Mouse (Mus musculus) spleen, adult 2 months (tissue): ENCODE results near the gene Eral1.
"Not testable (repeated sequence)": the region's sequence is repeated elsewhere in the genome, so short reads cannot be mapped to it uniquely, and the experiment has no call there.

ENCODE experiments used
- CTCF ChIP-seq: fragments of 200-500 bp; IDR thresholded peaks from 2 replicates; pipeline ENCODE4 v1.5.1; 2011; ENCODE audit warnings: mild to moderate bottlenecking, inconsistent platforms; ENCODE audit not compliant: insufficient read depth, insufficient read length, insufficient replicate concordance; ENCODE audit errors: extremely low read depth
- POLR2A ChIP-seq: fragments of 200-500 bp; IDR thresholded peaks from 2 replicates; pipeline ENCODE4 v1.6.1; 2011; ENCODE audit warnings: low read depth, low read length, inconsistent platforms

DNA sequence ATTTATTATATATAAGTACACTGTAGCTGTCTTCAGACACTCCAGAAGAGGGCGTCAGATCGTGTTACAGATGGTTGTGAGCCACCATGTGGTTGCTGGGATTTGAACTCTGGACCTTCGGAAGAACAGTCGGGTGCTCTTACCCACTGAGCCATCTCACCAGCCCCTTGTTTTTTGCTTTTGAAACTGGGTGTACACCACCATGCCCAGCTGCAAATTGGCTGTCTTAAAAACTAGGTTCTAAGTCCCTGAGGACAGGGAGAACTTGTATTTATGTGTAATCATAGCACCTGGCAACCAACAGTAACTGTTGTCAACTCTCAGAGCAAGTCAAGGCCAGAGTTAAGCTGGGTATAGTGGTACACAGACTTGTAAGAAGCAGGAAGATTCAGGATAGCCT lies 31.5 kb downstream of the Eral1 start:
- not testable (repeated sequence) for TF ChIP-seq POLR2A, CTCF
